Mouse (Mus musculus) heart, embryonic 12.5 days (tissue): ENCODE results near the gene Atf4. TPM values are rescaled to one million over a fixed set of nuclear protein-coding genes. Genes with fewer than 3 reads are reported as not detected.

Experiments used
- ATAC-seq: fragments of 200-750 bp; cut with Nextera tagmentation; 2 replicates; pipeline ENCODE4 v1.8.0; 2017; ENCODE audit warnings: moderate TSS enrichment, moderate library complexity; ENCODE audit not compliant: insufficient number of reproducible peaks, low FRiP score
- H3K27ac ChIP-seq: fragments of 300-500 bp; sonication (generic); 2 replicates; pipeline ENCODE4 v1.5.1; 2016; ENCODE audit warnings: mild to moderate bottlenecking, moderate library complexity; ENCODE audit not compliant: poor library complexity, severe bottlenecking
- H3K27me3 ChIP-seq: fragments of 300-500 bp; sonication (generic); replicated peaks from 2 replicates; pipeline ENCODE4 v1.6.1; 2016; ENCODE audit warnings: mild to moderate bottlenecking, moderate library complexity
- H3K36me3 ChIP-seq: fragments of 300-500 bp; sonication (generic); 2 replicates; pipeline ENCODE4 v1.6.1; 2016; ENCODE audit warnings: mild to moderate bottlenecking, moderate library complexity
- H3K4me1 ChIP-seq: fragments of 300-500 bp; sonication (generic); replicated peaks from 2 replicates; pipeline ENCODE4 v1.6.1; 2016; ENCODE audit warnings: mild to moderate bottlenecking
- H3K4me2 ChIP-seq: fragments of 300-500 bp; sonication (generic); 2 replicates; pipeline ENCODE4 v1.6.1; 2016; ENCODE audit warnings: mild to moderate bottlenecking, moderate library complexity
- H3K4me3 ChIP-seq: fragments of 300-500 bp; sonication (generic); 2 replicates; pipeline ENCODE4 v1.5.1; 2016; ENCODE audit warnings: mild to moderate bottlenecking
- H3K9ac ChIP-seq: fragments of 300-500 bp; sonication (generic); 2 replicates; pipeline ENCODE4 v1.6.1; 2016; ENCODE audit warnings: mild to moderate bottlenecking, moderate library complexity
- H3K9me3 ChIP-seq: fragments of 300-500 bp; sonication (generic); replicated peaks from 2 replicates; pipeline ENCODE4 v1.6.1; 2016; ENCODE audit warnings: mild to moderate bottlenecking, moderate library complexity
- WGBS: fragments of 180-500 bp; shearing (Covaris S2); methylation state at CpG from one replicate; pipeline ENCODE4 v1.1.7; 2016; 5-methylcytosine and 5-hydroxymethylcytosine counted together
- polyA plus RNA-seq: library from polyadenylated mRNA; unstranded; fragments of >200 nt; fragmentation: Nextera tagmentation; extraction: Ambion mirVana; gene quantifications from 2 replicates; pipeline ENCODE4 v1.2.1, GENCODE M21; 2016

Gene Atf4
- polyA plus RNA-seq, 1 experiment from 2014 or later = 76.4 TPM

DNA sequence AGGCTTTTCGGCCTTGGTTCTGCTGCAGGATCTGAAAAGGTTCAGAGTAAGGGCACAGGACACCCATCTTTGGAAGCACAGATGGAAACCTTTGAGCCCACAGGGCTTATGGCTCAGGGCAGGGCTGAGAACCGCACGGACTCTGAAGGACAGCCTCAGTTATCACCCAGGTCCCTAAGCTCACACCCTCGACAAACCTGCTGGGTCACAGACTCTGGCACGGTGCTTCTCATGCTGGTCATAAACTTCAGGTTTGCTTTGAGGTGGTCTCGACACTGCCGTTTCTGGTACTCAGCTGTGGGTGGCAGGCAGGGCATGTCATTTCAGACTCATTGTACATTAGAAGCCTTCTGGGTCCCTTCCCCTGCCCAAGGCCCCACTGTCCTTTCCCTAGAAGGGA, 6.1 kb downstream of the Atf4 start:
- no peak for ATAC-seq
- Histone ChIP-seq H3K4me1 (peaks cover 41% of the 10 kb centered on the region), H3K4me2 (no peak overlapping the region), H3K9me3 (no peaks in the 10 kb centered on the region), H3K27me3 (no peaks in the 10 kb centered on the region), H3K9ac (no peak overlapping the region), H3K4me3 (no peak overlapping the region), H3K36me3 (peaks cover 39% of the 10 kb centered on the region), H3K27ac (no peak overlapping the region)
- 84% methylated on average over 7 of the region's 7 CpGs for WGBS

DNA sequence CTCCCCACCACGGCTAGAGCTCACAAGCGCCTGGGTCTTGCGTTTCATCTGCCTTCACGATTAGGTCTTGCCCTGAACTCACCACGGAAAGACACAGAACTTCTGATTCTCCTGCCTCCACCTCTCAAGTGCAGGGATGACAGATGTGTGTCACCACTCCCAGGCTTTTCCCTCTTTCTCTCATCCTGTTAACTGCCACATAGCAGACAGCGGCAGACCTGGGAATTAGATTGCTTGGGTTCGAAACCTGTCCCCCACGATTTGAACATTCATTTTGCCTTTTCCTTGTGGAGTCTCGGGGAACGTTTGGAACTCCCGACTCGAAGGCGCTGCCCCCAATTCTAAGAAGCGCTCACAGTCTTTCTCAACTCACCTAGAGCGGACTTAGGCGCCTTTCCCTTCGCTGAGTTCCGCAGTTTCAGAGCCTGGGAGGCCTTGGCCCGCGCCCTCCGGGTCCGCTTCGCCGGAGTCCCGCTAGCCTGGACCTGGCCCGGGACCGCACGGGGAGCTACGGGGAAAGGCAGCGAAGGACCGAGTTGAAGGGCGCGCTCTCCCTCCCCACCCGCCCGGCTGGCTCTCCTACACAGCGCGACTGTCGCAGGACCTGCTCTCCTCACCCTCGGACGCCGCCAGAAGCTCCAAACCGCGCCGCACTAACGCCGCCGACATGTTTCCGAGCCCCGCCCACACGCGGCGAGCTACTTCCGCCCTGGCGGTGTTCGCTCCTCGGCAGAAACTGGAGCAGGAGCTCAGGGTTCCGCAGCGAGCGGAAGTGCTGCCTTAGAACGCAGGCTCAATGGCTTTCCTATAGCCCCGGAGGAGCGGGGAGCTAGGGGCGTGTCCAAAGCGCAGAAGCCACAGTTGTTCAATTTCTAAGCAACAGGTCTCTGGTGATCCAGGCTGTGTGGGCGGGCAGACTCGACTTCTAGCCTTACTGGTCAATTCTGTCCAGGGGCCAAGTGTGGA, 8.9 kb downstream of the Atf4 start, which contains the start of gene Rps19bp1:
Rps19bp1 (minus strand) TSS at position 706 of the 966 bp plus-strand sequence.
- Histone ChIP-seq H3K4me3 (peak within 1 kb of the TSS; percentile 90), H3K36me3 (peaks cover 16% of the 10 kb centered on the region), H3K27ac (0 out of 2 replicates have a peak within 1 kb of the TSS, but pooled peaks have one; percentile 26), H3K9me3 (no peaks in the 10 kb centered on the region), H3K27me3 (0 out of 2 replicates have a peak, but pooled peaks cover 5% of the 10 kb centered on the region), H3K4me2 (peak within 1 kb of the TSS; percentile 81), H3K9ac (peak within 1 kb of the TSS; percentile 94), H3K4me1 (peaks cover 23% of the 10 kb centered on the region)
- peak; percentile 90 for ATAC-seq
- under 1% methylated on average over 66 of the region's 66 CpGs for WGBS

DNA sequence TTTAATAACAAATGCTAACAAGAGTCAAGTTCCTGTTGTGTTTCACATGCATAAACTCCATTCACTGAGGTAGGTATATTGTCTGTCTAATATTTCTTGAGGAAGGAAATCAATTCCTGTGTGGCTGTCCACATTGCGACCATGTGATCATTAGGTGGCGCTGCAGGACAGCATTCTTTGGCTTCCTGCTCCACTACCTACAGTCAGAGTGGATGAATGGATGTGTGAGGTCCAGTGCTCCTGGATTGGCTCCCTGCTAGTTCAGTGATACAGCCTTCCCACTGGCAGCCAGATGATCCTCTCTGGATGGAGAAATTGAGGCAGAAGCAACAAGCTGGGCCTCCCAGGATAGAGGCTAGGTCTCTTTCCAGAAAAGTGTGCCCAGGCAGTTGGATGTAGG, 11.3 kb downstream of the Atf4 start:
- Histone ChIP-seq H3K36me3 (no peaks in the 10 kb centered on the region), H3K4me1 (peaks cover 18% of the 10 kb centered on the region), H3K9me3 (peaks cover 12% of the 10 kb centered on the region), H3K27me3 (0 out of 2 replicates have a peak, but pooled peaks cover 5% of the 10 kb centered on the region), H3K4me3 (no peak overlapping the region), H3K27ac (no peak overlapping the region), H3K4me2 (no peak overlapping the region), H3K9ac (no peak overlapping the region)
- no peak for ATAC-seq
- WGBS = 0% methylated on average over 2 of the region's 2 CpGs

DNA sequence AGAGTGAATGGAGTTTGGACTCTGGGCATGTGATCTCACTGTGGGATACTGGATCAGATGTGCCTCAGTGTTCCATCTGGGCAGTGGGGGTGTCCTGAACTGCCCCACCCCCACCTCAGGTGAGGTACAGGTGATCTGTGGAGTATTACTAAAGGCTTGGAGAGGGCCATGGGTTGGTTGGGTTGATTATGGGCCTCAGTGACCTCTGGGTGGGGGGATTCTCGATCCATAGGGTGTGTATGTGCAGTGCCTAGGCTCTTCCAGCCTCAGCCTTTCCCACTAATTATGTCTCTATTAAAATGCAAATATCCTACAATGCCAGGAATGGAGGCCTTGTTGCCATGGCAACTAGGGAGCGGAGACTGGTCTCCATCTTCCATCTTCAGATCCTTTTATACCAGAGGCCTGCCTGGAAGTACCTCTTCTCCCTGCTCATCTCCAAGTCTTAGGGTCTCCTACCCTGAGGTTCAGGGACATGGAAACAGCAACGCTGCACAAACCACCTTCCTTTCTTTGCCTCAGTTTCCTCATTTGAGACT, 16.9 kb downstream of the Atf4 start:
- no peak overlapping the region for H3K4me3 ChIP-seq
- no peak for ATAC-seq
- peaks cover 28% of the 10 kb centered on the region for H3K27me3 ChIP-seq
- no peak overlapping the region for H3K4me2 ChIP-seq
- H3K36me3 ChIP-seq = no peaks in the 10 kb centered on the region
- WGBS = 71% methylated on average over 3 of the region's 3 CpGs
- peaks cover 12% of the 10 kb centered on the region for H3K9me3 ChIP-seq
- no peak overlapping the region for H3K27ac ChIP-seq
- no peak overlapping the region for H3K9ac ChIP-seq
- no peaks in the 10 kb centered on the region for H3K4me1 ChIP-seq

DNA sequence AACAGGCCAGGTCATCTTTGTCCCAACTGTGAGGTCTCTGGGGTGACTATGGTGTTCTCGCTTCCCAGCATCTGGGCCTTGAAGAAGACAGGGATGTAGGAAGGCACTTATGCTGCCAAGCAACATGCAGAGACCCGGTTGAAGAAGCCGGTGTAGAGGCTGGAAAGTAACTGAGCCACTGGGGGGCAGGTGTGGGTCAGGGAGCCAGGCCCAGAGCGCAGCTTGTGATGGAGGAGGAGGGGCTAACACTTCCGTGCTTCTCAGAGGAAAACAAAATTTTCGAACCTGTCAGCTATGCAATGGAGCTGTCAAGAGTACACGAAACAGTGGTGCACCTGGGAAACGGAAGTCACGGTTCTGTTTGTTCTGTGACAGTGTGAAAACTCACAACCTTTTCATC, 22.1 kb downstream of the Atf4 start:
- H3K9ac ChIP-seq = no peak overlapping the region
- H3K4me1 ChIP-seq = no peaks in the 10 kb centered on the region
- ATAC-seq = no peak
- H3K9me3 ChIP-seq = no peaks in the 10 kb centered on the region
- no peak overlapping the region for H3K4me3 ChIP-seq
- 41% methylated on average over 9 of the region's 9 CpGs for WGBS
- H3K27me3 ChIP-seq = peaks cover 67% of the 10 kb centered on the region
- H3K36me3 ChIP-seq = no peaks in the 10 kb centered on the region
- H3K4me2 ChIP-seq = no peak overlapping the region
- no peak overlapping the region for H3K27ac ChIP-seq

DNA sequence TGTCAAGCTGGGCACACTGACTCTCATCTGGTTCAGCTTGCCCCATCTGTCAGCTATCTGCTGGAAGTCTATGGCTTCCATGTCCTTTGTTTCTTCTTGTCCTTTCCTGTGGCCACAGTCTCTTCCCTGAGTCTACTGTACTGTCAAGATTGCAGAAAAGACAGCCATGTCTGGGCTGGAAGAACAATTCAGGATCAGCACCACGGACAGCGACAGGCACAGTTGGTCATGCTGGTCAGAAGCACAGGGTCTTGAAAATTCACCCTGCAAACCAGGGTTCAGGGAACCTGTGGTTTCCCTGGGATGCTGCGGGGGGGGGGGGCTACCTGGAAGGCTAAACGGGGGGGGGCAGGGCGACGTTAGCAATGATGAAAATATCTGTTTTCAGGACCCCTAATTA, 22.6 kb downstream of the Atf4 start:
- no peak overlapping the region for H3K4me3 ChIP-seq
- no peak overlapping the region for H3K27ac ChIP-seq
- H3K27me3 ChIP-seq = peaks cover 72% of the 10 kb centered on the region
- 0% methylated on average over 6 of the region's 6 CpGs for WGBS
- H3K36me3 ChIP-seq = no peaks in the 10 kb centered on the region
- no peak for ATAC-seq
- H3K4me2 ChIP-seq = no peak overlapping the region
- H3K9ac ChIP-seq = no peak overlapping the region
- no peaks in the 10 kb centered on the region for H3K4me1 ChIP-seq
- H3K9me3 ChIP-seq = no peaks in the 10 kb centered on the region

DNA sequence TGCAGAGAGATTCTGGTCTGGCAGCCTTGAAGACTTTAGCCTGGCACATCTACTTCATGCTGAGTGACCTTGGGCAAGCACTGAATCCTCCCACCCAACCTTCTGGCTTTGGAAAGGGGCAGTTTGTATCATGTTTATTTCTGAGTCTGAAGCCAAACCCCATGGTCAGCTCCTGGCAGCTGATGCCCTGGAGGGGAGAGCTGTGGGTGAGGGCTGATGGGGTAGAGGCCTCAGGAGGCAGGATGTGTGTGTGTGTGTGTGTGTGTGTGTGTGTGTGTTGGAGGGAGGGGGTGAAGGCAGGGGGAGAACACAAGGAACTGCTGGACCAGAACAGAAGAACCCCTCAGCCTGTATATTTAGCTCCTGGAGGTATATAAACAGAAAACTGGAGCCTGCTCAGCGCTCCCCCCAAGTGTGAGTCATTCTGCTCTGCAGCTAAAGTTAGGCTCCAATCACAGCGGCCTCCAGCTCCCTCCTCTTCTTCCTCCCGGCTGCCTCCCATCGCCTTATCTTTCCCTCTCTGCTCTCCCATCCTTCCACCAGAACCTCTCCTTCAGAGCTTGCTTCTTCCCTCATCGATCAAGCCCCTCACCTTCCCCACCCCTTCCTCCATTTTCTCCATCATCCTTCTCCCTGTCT, 23.3 kb downstream of the Atf4 start:
- Histone ChIP-seq H3K9me3 (no peaks in the 10 kb centered on the region), H3K27ac (no peak overlapping the region), H3K4me2 (no peak overlapping the region), H3K27me3 (peaks cover 75% of the 10 kb centered on the region), H3K4me3 (no peak overlapping the region), H3K4me1 (no peaks in the 10 kb centered on the region), H3K9ac (no peak overlapping the region), H3K36me3 (no peaks in the 10 kb centered on the region)
- ATAC-seq = no peak
- 48% methylated on average over 5 of the region's 5 CpGs for whole genome bisulfite sequencing

DNA sequence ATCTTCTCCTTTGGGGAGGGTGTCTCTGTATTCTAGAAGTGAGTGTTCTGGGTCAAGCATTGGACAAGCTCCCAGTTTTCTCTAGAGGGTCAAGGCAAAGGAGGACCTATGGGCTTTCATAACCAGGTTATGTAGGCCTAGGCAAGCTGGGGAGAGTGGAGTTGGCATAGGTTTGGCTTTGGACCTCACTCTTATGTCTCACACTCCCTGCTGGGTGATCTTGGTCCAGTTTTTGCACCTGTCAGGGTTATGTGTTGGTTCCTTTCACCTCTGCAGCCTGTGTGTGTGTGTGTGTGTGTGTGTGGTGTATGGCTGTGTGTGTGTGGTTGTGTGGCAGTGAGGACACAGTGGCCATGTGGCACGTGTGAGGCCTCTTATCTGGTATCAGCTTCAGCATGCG, 24.1 kb downstream of the Atf4 start:
- H3K27ac ChIP-seq = no peak overlapping the region
- H3K4me3 ChIP-seq = no peak overlapping the region
- H3K9me3 ChIP-seq = no peaks in the 10 kb centered on the region
- no peak for ATAC-seq
- WGBS = 59% methylated on average over 2 of the region's 2 CpGs
- H3K9ac ChIP-seq = no peak overlapping the region
- H3K27me3 ChIP-seq = peaks cover 76% of the 10 kb centered on the region
- no peak overlapping the region for H3K4me2 ChIP-seq
- no peaks in the 10 kb centered on the region for H3K36me3 ChIP-seq
- H3K4me1 ChIP-seq = no peaks in the 10 kb centered on the region

DNA sequence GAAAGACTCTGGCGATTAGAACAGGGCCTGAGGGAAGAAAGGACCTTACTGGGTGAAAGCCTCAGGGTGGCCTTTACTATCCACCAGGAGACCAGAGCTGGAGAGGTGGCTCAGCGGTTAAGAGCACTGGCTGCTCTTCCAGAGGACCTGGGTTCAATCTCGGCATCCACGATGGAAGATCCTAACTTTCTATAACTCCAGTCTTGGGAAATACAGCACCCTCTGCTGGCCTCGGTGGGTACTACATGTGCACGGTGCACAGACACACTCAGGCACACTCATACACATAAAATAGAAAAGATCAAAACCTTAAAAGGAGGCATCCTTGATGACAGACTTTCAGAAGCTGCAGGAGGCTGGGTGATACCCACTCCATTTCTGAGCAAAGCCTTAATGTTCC, 25.7 kb downstream of the Atf4 start:
- Histone ChIP-seq H3K27me3 (peaks cover 85% of the 10 kb centered on the region), H3K27ac (no peak overlapping the region), H3K9me3 (no peaks in the 10 kb centered on the region), H3K9ac (no peak overlapping the region), H3K4me1 (no peaks in the 10 kb centered on the region), H3K4me2 (no peak overlapping the region), H3K36me3 (no peaks in the 10 kb centered on the region), H3K4me3 (no peak overlapping the region)
- 27% methylated on average over 6 of the region's 6 CpGs for WGBS
- ATAC-seq = no peak

DNA sequence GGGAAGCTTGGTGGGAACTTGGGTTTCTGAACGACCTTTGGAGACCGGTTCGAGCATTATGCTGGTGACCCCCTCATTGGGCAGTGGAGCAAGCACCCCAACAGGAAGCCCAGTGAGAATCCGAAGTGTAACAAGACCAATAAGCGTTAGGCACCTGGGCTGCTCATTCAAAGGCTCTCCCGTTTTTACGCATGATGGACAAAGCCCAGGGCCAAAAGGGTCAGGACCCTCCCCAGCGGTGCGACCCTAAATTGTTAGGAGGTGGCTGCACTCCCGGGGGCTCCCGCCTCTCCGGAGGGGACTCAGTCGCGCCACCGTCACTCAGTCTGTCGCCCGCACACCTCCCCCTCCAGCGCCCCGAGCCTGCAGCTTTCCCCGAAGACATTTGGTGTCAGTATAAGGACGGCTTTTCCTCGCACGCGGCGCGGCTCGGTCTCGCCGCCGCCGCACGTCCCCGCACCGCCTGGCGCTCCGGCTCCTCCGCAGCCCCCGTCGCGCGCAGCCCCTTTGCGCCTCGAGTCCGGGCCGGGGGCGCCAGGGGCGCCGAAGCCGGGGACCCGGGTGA, 31.9 kb downstream of the Atf4 start, which contains the start of gene Cacna1i:
Cacna1i (plus strand) TSS at position 388 of the 565 bp plus-strand sequence.
- H3K36me3 ChIP-seq = no peaks in the 10 kb centered on the region
- WGBS = 2% methylated on average over 49 of the region's 50 CpGs
- no peaks in the 10 kb centered on the region for H3K9me3 ChIP-seq
- H3K4me1 ChIP-seq = peaks cover 7% of the 10 kb centered on the region
- H3K27ac ChIP-seq = no peak within 1 kb of the TSS
- peaks cover 100% of the 10 kb centered on the region for H3K27me3 ChIP-seq
- H3K4me3 ChIP-seq = peak within 1 kb of the TSS; percentile 58
- no peak for ATAC-seq
- H3K4me2 ChIP-seq = peak within 1 kb of the TSS; percentile 97
- H3K9ac ChIP-seq = peak within 1 kb of the TSS; percentile 43; the same call in 1 of the 2 replicates

DNA sequence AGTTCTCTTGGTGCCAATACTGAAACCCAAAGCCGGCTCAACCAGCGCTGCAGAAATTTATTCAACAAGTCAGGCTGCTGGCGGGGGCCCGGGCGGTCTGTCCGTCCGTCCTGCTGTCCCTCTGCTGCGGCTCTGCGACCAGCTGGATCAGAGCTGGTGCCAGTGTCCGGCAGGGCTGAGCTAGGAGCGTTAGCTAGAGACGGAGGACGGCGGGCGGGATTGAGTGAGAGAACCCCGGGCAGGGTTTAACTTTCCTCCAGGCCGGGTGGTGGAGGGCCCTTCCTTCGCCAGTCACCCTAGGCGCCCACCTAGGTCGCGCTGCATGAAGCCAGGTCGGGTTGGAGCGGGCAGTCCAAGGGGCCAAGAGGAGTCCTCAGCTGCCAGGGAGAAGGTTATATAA, 33.1 kb downstream of the Atf4 start:
- ATAC-seq = no peak
- no peaks in the 10 kb centered on the region for H3K36me3 ChIP-seq
- peak overlapping the region; percentile 97 for H3K4me2 ChIP-seq
- H3K9ac ChIP-seq = no peak overlapping the region
- H3K27me3 ChIP-seq = peaks cover 98% of the 10 kb centered on the region
- no peaks in the 10 kb centered on the region for H3K9me3 ChIP-seq
- no peak overlapping the region for H3K27ac ChIP-seq
- peak overlapping the region; percentile 58 for H3K4me3 ChIP-seq
- H3K4me1 ChIP-seq = peaks cover 7% of the 10 kb centered on the region
- WGBS = 6% methylated on average over 23 of the region's 23 CpGs
